Mouse (Mus musculus) E14TG2a.4 (cell line): Measurements from ENCODE around the gene Ovol3.

Experiments used
- CTCF ChIP-seq: conservative IDR thresholded peaks from 2 replicates; pipeline ENCODE4 v1.5.1; 2014; ENCODE audit warnings: low read length
- NANOG ChIP-seq: IDR thresholded peaks from 2 replicates; pipeline ENCODE4 v1.6.1; 2014; ENCODE audit warnings: borderline replicate concordance, low read length, mixed read lengths
- POU5F1 ChIP-seq: IDR thresholded peaks from 2 replicates; pipeline ENCODE4 v1.6.1; 2014; ENCODE audit warnings: low read length, borderline replicate concordance

DNA sequence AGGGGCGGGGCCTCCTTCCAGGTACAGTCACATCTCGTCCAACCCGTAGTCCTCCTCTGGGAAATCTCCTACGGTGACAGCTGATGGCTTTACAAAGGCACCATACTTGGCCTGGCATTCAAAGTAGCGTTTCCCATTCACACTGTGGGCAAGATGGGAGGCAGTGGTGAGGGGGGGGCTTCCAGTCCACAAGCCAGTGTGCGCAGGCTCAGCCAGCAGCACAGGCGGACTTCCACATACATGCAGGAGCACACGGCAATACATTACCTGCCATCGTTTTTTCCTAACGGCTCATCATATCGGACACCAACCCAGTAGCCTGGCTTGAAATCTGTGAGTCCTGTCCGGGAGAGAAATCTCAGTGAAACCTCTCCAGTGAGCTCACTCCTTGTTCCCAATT, 11.3 kb downstream of the Ovol3 start:
- TF ChIP-seq CTCF (no peak), NANOG (no peak), POU5F1 (no peak)
